Mouse (Mus musculus) heart, embryonic 13.5 days (tissue): ENCODE results near the gene Kpna3. TPM values are rescaled to one million over a fixed set of nuclear protein-coding genes. Genes with fewer than 3 reads are reported as not detected.

Source experiments
- ATAC-seq: fragments of 200-750 bp; cut with Nextera tagmentation; 2 replicates; pipeline ENCODE4 v1.8.0; 2017; ENCODE audit warnings: moderate TSS enrichment; ENCODE audit not compliant: insufficient number of reproducible peaks, low FRiP score, low TSS enrichment; ENCODE audit errors: extremely low read depth
- H3K27ac ChIP-seq: fragments of 300-500 bp; sonication (generic); replicated peaks from 2 replicates; pipeline ENCODE4 v1.5.1; 2015; ENCODE audit warnings: moderate library complexity, mild to moderate bottlenecking, inconsistent platforms
- H3K27me3 ChIP-seq: fragments of 300-500 bp; sonication (generic); replicated peaks from 2 replicates; pipeline ENCODE4 v1.6.1; 2015; ENCODE audit warnings: mild to moderate bottlenecking, inconsistent platforms
- H3K36me3 ChIP-seq: fragments of 300-500 bp; sonication (generic); 2 replicates; pipeline ENCODE4 v1.6.1; 2015; ENCODE audit warnings: mild to moderate bottlenecking, inconsistent platforms
- H3K4me1 ChIP-seq: fragments of 300-500 bp; sonication (generic); 2 replicates; pipeline ENCODE4 v1.6.1; 2015; ENCODE audit warnings: inconsistent platforms
- H3K4me2 ChIP-seq: fragments of 300-500 bp; sonication (generic); 2 replicates; pipeline ENCODE4 v1.6.1; 2015; ENCODE audit warnings: inconsistent platforms, mild to moderate bottlenecking, moderate library complexity
- H3K4me3 ChIP-seq: fragments of 300-500 bp; sonication (generic); 2 replicates; pipeline ENCODE4 v1.5.1; 2015; ENCODE audit warnings: moderate library complexity, mild to moderate bottlenecking, inconsistent platforms
- H3K9ac ChIP-seq: fragments of 300-500 bp; sonication (generic); 2 replicates; pipeline ENCODE4 v1.6.1; 2015; ENCODE audit warnings: inconsistent platforms, mild to moderate bottlenecking, moderate library complexity
- H3K9me3 ChIP-seq: fragments of 300-500 bp; sonication (generic); 2 replicates; pipeline ENCODE4 v1.6.1; 2016; ENCODE audit warnings: inconsistent platforms
- WGBS: fragments of 180-500 bp; shearing (Covaris S2); methylation state at CpG from one replicate; pipeline ENCODE4 v1.1.7; 2015; ENCODE audit warnings: mixed read lengths; 5-methylcytosine and 5-hydroxymethylcytosine counted together
- polyA plus RNA-seq: library from polyadenylated mRNA; unstranded; fragments of >200 nt; fragmentation: Nextera tagmentation; extraction: Ambion mirVana; gene quantifications from 2 replicates; pipeline ENCODE4 v1.2.1, GENCODE M21; 2015

Kpna3 gene
- polyA plus RNA-seq = 30.1 and 30.7 TPM in 2 replicates

GRCm38 (mm10) chr14:61439661-61440559, at the start of gene Kpna3:
Kpna3 (minus strand) TSS chr14:61439874.
- Histone ChIP-seq H3K9me3 (no peaks in the 10 kb centered on the region), H3K9ac (peak within 1 kb of the TSS; percentile 95), H3K27me3 (no peaks in the 10 kb centered on the region), H3K4me3 (peak within 1 kb of the TSS; percentile 92), H3K36me3 (no peaks in the 10 kb centered on the region), H3K4me1 (peaks cover 28% of the 10 kb centered on the region), H3K4me2 (peak within 1 kb of the TSS; percentile 82), H3K27ac (peak within 1 kb of the TSS; percentile 99)
- ATAC-seq = peak; percentile 95
- under 1% methylated on average over 76 of the region's 85 CpGs for WGBS

- WGBS = 48% methylated on average over 2 of the region's 2 CpGs
- H3K4me3 ChIP-seq = no peak overlapping the region
- H3K27ac ChIP-seq = no peak overlapping the region
- peaks cover 5% of the 10 kb centered on the region; the same call in 1 of the 2 replicates for H3K4me1 ChIP-seq
- no peaks in the 10 kb centered on the region for H3K27me3 ChIP-seq
- 0 out of 2 replicates have a peak, but pooled peaks cover 3% of the 10 kb centered on the region for H3K9me3 ChIP-seq
- no peaks in the 10 kb centered on the region for H3K36me3 ChIP-seq
- no peak overlapping the region for H3K4me2 ChIP-seq
- ATAC-seq = no peak
- no peak overlapping the region for H3K9ac ChIP-seq
Observed at GRCm38 (mm10) chr14:61460365-61460764, 20.7 kb upstream of the Kpna3 start.

GRCm38 (mm10) chr14:61457468-61457867, 17.8 kb upstream of the Kpna3 start:
- no peaks in the 10 kb centered on the region for H3K36me3 ChIP-seq
- no peaks in the 10 kb centered on the region for H3K9me3 ChIP-seq
- H3K9ac ChIP-seq = no peak overlapping the region
- H3K27ac ChIP-seq = no peak overlapping the region
- H3K27me3 ChIP-seq = no peaks in the 10 kb centered on the region
- ATAC-seq = no peak
- WGBS = 50% methylated on average over 6 of the region's 6 CpGs
- H3K4me3 ChIP-seq = no peak overlapping the region
- H3K4me2 ChIP-seq = no peak overlapping the region
- peaks cover 11% of the 10 kb centered on the region for H3K4me1 ChIP-seq

GRCm38 (mm10) chr14:61455571-61455970, 15.9 kb upstream of the Kpna3 start:
- Histone ChIP-seq H3K36me3 (no peaks in the 10 kb centered on the region), H3K27me3 (no peaks in the 10 kb centered on the region), H3K9me3 (no peaks in the 10 kb centered on the region), H3K4me1 (peaks cover 15% of the 10 kb centered on the region), H3K4me3 (no peak overlapping the region), H3K9ac (no peak overlapping the region), H3K27ac (no peak overlapping the region), H3K4me2 (no peak overlapping the region)
- 67% methylated on average over 3 of the region's 3 CpGs for WGBS
- ATAC-seq = no peak

GRCm38 (mm10) chr14:61453032-61453431, 13.4 kb upstream of the Kpna3 start:
- WGBS = 58% methylated on average over 4 of the region's 4 CpGs
- ATAC-seq = no peak
- Histone ChIP-seq H3K9me3 (no peaks in the 10 kb centered on the region), H3K4me2 (no peak overlapping the region), H3K9ac (no peak overlapping the region), H3K4me1 (peaks cover 15% of the 10 kb centered on the region), H3K27ac (no peak overlapping the region), H3K27me3 (no peaks in the 10 kb centered on the region), H3K4me3 (no peak overlapping the region), H3K36me3 (no peaks in the 10 kb centered on the region)

- Histone ChIP-seq H3K9me3 (no peaks in the 10 kb centered on the region), H3K4me1 (peaks cover 20% of the 10 kb centered on the region), H3K9ac (no peak overlapping the region), H3K27ac (no peak overlapping the region), H3K4me3 (no peak overlapping the region), H3K27me3 (no peaks in the 10 kb centered on the region), H3K36me3 (no peaks in the 10 kb centered on the region), H3K4me2 (no peak overlapping the region)
- 50% methylated on average over 6 of the region's 6 CpGs for WGBS
- ATAC-seq = no peak
Observed at GRCm38 (mm10) chr14:61452481-61452880, 12.8 kb upstream of the Kpna3 start.

- Histone ChIP-seq H3K4me3 (no peak overlapping the region), H3K4me2 (no peak overlapping the region), H3K4me1 (peaks cover 20% of the 10 kb centered on the region)
Observed at GRCm38 (mm10) chr14:61447775-61448174, 8.1 kb upstream of the Kpna3 start.

GRCm38 (mm10) chr14:61439141-61439660, 473 bp downstream of the Kpna3 start:
- Histone ChIP-seq H3K4me2 (peak overlapping the region; percentile 82), H3K27ac (peak overlapping the region; percentile 99), H3K36me3 (no peaks in the 10 kb centered on the region), H3K4me3 (peak overlapping the region; percentile 92), H3K27me3 (no peaks in the 10 kb centered on the region), H3K4me1 (peaks cover 28% of the 10 kb centered on the region), H3K9me3 (no peaks in the 10 kb centered on the region), H3K9ac (peak overlapping the region; percentile 95)
- ATAC-seq = peak; percentile 70
- WGBS = under 1% methylated on average over 58 of the region's 62 CpGs

More at GRCm38 (mm10) chr14:61447775-61448174, 8.1 kb upstream of the Kpna3 start:
- Histone ChIP-seq H3K27me3 (no peaks in the 10 kb centered on the region), H3K36me3 (no peaks in the 10 kb centered on the region), H3K9me3 (no peaks in the 10 kb centered on the region), H3K27ac (no peak overlapping the region), H3K9ac (no peak overlapping the region)
- no peak for ATAC-seq
- WGBS = 61% methylated on average over 6 of the region's 6 CpGs

GRCm38 (mm10) chr14:61438171-61438945, 1.3 kb downstream of the Kpna3 start:
- Histone ChIP-seq H3K4me3 (peak overlapping the region; percentile 92), H3K4me1 (peaks cover 28% of the 10 kb centered on the region), H3K36me3 (no peaks in the 10 kb centered on the region), H3K9me3 (no peaks in the 10 kb centered on the region), H3K27ac (no peak overlapping the region), H3K27me3 (no peaks in the 10 kb centered on the region), H3K9ac (peak overlapping the region; percentile 95), H3K4me2 (peak overlapping the region; percentile 82)
- 26% methylated on average over 3 of the region's 3 CpGs for WGBS
- ATAC-seq = no peak

GRCm38 (mm10) chr14:61436866-61437265, 2.8 kb downstream of the Kpna3 start:
- H3K9ac ChIP-seq = no peak overlapping the region
- H3K27me3 ChIP-seq = no peaks in the 10 kb centered on the region
- ATAC-seq = no peak
- no peak overlapping the region for H3K27ac ChIP-seq
- H3K4me2 ChIP-seq = no peak overlapping the region
- H3K4me3 ChIP-seq = no peak overlapping the region
- H3K36me3 ChIP-seq = no peaks in the 10 kb centered on the region
- H3K9me3 ChIP-seq = no peaks in the 10 kb centered on the region
- H3K4me1 ChIP-seq = peaks cover 38% of the 10 kb centered on the region
- 83% methylated on average over 2 of the region's 2 CpGs for WGBS

GRCm38 (mm10) chr14:61428126-61428787, 11.4 kb downstream of the Kpna3 start:
- ATAC-seq = no peak
- no peak overlapping the region for H3K27ac ChIP-seq
- H3K4me3 ChIP-seq = no peak overlapping the region
- WGBS = 72% methylated on average over 3 of the region's 3 CpGs
- no peak overlapping the region for H3K9ac ChIP-seq
- no peaks in the 10 kb centered on the region for H3K9me3 ChIP-seq
- no peak overlapping the region for H3K4me2 ChIP-seq
- no peaks in the 10 kb centered on the region for H3K36me3 ChIP-seq
- no peaks in the 10 kb centered on the region for H3K27me3 ChIP-seq
- H3K4me1 ChIP-seq = peaks cover 35% of the 10 kb centered on the region
